Mouse (Mus musculus): ENCODE measurements around the gene Arid5b. TPM values are rescaled to one million over a fixed set of nuclear protein-coding genes. Genes with fewer than 3 reads are reported as not detected.

The Arid5b gene
- 65.8 TPM for total RNA-seq (2023)

GRCm38 (mm10) chr10:68278632-68279361 is at the start of gene Arid5b:
Gene Arid5b (minus strand): TSS chr10:68278740.

Measured in CD4-positive naive resting alpha-beta T cell, adult 76 days (primary cell).